Mouse (Mus musculus) olfactory bulb, adult 2 months (tissue): ENCODE measurements at regions not wholly inside any gene's neighbourhood (a gene's known extent, or its start where the extent isn't known, plus 50 kb on each side); places are given as distances from the start of the nearest gene placed in this dataset.

Experiments used
- H3K27ac ChIP-seq: fragments of 200-500 bp; 2 replicates; pipeline ENCODE4 v1.5.1; 2012; ENCODE audit warnings: low read depth, low read length; ENCODE audit not compliant: insufficient read depth
- H3K4me1 ChIP-seq: fragments of 200-500 bp; 2 replicates; pipeline ENCODE4 v1.6.1; 2012; ENCODE audit warnings: low read length; ENCODE audit not compliant: control insufficient read depth, insufficient read depth
- H3K4me3 ChIP-seq: fragments of 200-500 bp; 2 replicates; pipeline ENCODE4 v1.5.1; 2012; ENCODE audit warnings: mild to moderate bottlenecking, low read depth, low read length, moderate library complexity; ENCODE audit not compliant: insufficient read depth
- CTCF ChIP-seq: fragments of 200-500 bp; IDR thresholded peaks from 2 replicates; pipeline ENCODE4 v1.5.1; 2012; ENCODE audit warnings: low read depth, mild to moderate bottlenecking, low read length, moderate library complexity; ENCODE audit not compliant: insufficient read depth
- POLR2A ChIP-seq: fragments of 200-500 bp; IDR thresholded peaks from 2 replicates; pipeline ENCODE4 v1.6.1; 2012; ENCODE audit warnings: mild to moderate bottlenecking, low read depth, low read length, moderate library complexity; ENCODE audit not compliant: insufficient read depth
- WGBS: fragments of 180-500 bp; shearing (Covaris S2); methylation state at CpG from one replicate; pipeline ENCODE4 v1.1.7; 2018; 5-methylcytosine and 5-hydroxymethylcytosine counted together

DNA sequence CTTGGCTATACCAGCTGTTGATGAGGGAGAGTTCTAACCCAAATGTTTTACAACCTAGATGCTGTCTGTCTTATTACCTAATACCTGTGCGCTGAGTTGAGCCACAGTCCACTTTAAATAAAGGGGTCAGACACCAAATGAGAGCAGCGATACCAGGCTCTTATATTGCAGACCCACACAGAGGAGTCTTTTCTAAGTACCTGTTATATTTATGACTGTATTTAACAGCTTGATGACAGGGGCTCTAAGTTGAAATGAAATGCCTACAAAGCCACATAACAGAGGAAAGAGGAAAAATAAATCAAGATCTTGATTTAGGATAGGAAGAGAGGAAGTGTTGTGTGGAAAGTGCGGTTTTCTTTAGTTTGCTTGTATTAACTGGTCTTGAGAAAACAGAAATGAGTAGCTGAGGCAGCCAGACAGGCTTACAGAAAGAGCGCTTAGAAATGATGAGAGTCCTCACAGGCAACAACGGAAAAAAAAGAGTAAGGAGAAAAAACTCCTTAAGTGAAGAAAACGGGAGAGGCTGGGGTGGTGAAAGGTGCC, 281.6 kb upstream of the Pfn2 start:
- no peak overlapping the region for H3K4me3 ChIP-seq
- TF ChIP-seq POLR2A (no peak), CTCF (no peak)
- H3K4me1 ChIP-seq: no peaks in the 10 kb centered on the region
- 48% methylated on average over 6 of the region's 6 CpGs for WGBS
- no peak overlapping the region for H3K27ac ChIP-seq

DNA sequence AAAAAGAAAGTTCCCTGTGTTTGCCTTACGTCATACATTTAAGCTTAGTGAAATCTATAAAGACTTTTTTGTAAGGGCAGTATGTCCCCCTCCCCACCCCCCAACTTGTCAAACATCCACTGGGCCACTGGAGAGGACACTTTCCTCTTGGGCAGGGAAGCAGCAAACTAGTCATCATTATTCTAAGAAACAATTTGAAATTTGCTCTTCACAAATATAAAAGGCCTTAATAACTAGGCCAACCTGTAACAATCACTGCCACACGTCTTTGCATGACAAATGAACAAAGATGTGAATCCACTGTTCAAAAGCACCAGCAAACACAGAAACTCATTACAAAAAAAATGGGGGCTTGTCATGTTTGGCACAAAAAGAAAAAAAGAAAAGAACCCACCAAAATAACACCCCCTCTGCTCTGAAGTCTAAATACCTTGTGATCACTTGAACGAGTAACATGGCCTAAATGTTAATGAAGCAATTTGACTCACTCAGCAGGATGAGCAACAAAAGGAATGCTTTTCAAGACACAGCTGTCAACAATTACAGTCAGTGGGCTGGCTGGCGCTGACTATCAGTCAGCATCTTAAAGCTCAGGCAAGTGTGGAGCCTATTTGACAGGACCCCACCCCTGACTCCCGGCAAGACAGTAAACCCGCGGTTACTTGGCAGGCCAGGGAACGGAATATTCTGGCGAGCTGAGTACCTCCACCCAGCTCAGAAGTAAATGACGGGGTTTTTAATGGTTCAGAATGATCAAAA, 278.7 kb upstream of the Tsc22d2 start:
- Histone ChIP-seq H3K4me3 (no peak overlapping the region), H3K4me1 (no peaks in the 10 kb centered on the region), H3K27ac (no peak overlapping the region)
- WGBS: 58% methylated on average over 10 of the region's 10 CpGs
- TF ChIP-seq CTCF (no peak), POLR2A (no peak)

DNA sequence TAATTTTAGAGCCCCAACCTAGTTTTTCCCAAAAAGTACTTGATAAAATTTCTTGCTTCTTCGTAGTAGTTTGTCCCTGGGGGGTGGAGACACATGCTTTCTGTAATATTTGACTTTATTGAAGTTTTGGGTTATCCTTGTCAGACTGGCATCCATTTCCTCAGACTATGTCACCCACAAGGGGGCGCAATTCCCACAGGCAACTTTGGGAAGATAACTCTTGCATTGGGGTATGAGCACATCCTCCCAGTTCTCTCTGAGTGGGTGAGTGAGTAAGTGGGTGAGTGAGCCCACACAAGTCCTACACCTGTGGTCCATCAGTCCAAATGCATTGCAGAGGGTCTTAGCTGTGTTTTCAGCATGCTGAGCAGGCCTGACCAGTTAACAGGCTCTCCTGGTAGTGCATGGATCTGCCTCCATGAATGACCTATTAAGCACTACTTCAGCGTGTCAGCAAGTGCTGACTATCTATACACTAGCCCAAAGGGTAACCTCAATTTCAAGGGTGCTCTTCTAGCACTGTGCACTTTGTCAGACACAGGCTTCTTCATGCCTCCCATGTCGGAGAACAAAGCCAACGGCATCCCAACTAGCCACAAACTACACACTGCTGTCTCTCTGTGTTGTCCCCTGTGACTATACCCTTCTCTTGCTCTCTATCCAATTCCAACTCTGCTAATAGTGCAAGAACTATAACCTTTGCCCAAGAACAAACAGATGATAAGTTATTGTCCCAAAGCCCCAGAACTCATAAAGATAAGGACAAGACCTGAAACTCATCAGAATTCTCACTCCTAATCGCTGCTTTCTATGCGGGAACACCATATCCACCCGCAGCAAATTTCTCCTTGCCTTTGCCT, 275.6 kb upstream of the Tsc22d2 start:
- 80% methylated on average over 8 of the region's 8 CpGs for WGBS
- no peak overlapping the region for H3K4me3 ChIP-seq
- H3K27ac ChIP-seq: no peak overlapping the region
- H3K4me1 ChIP-seq: no peaks in the 10 kb centered on the region
- no peak for TF ChIP-seq POLR2A
- no peak for TF ChIP-seq CTCF

DNA sequence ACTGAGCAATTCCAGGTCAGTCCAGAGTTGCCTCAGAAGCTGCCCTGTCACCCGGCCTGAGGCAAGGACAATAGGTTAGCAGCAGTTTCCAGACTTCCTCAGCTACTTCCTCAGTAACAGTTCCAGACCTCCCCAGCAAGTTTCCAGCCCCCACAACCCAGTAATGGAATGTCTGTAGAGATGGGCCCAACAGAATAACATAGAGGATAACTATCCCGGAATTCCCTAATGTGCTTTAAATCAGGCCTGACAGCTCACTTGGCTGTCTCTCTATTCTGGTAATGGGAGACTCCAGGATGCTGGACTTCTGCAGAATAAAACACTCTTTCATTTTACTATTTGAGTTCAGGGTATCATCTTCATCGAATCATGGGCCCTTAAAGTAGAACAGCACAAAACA, 268.4 kb upstream of the Tsc22d2 start:
- no peak overlapping the region for H3K4me3 ChIP-seq
- WGBS: 69% methylated on average over 3 of the region's 3 CpGs
- H3K27ac ChIP-seq: no peak overlapping the region
- TF ChIP-seq CTCF (no peak), POLR2A (no peak)
- no peaks in the 10 kb centered on the region for H3K4me1 ChIP-seq

DNA sequence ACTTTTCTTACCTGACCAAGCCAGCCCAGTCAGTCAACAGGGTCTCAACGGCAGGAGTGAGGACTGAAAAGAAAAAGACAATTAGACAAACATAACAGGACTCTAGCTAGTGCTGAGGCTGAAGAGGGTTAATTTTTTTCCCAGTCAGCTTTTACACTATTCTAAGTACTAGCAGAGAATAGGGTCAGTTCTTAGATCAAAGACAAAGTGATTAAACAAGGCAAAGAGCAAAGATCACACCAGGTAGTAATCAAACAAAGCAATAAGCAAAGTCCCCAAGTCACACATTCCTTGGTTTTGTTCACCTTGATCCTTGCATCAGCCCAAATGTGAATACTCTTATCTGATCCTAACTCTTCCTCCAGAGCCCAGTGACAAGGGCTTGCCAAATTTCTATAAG, 267.8 kb upstream of the Tsc22d2 start:
- 55% methylated on average over 1 of the region's 1 CpGs for WGBS

DNA sequence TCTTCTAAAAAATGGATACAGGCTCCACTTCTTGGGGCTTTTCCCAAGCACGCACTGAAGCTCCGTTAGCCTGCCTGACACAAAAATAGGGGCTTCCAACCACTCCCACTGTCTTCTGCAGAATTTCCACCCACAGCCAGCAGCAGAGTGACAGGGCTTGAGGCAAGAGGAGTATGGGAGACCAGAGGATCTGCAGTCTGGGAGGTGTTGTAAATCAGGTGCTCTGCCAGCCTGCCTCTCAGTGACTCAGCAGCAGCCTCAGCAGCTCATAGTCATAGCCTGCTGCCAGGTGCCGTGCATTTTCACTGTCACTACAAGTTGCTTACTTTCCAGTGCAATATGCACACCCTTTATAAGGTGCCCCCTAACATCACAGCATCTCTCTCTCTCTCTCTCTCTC, 261.4 kb upstream of the Tsc22d2 start:
- Histone ChIP-seq H3K4me3 (no peak overlapping the region), H3K27ac (no peak overlapping the region), H3K4me1 (peaks cover 4% of the 10 kb centered on the region)
- no peak for TF ChIP-seq CTCF
- no peak for TF ChIP-seq POLR2A
- WGBS: 40% methylated on average over 3 of the region's 3 CpGs

More for the DNA sequence above, 267.8 kb upstream of the Tsc22d2 start:
- no peak for TF ChIP-seq POLR2A
- no peak for TF ChIP-seq CTCF
- Histone ChIP-seq H3K4me1 (no peaks in the 10 kb centered on the region), H3K4me3 (no peak overlapping the region), H3K27ac (no peak overlapping the region)

DNA sequence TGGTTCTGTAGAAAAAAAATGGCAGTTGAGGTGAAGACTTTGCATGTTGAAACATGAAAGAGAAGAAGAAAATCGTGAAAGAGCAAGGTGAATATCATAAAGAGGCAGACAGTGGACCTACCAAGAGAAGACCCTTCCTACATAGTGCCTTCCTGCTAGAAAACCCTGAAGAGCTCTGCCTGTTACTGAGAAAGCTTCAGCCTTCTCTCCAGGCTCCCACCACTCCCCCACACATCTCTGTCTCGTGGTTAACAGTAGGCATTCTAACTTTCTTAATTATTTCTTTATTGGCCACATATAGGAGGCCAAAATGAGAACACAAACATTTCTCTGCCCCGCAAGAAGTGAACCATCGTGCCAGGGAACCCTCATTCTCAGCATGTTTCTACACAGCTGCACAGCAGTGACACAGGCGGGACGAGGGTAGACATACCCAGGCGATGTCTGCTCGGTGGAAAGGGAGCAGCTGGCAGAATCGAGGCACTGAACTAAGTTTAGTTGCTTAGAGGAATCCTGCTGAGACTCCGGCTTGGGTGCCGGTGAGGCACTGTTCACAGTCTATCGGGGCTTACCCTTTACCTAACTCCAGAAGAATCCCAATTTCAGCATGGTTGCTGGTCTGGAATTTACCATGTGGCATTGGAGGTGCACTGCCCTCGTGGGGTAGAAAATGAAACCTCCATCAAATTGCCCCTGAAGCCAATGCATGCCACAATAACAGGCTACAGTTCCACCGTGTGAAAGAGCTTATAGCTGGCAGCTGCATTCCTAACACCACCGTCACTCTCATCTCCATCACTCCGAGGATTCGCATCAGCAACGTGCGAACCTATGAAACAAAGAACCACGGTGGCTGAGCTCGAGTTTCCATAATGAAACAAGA, 260.4 kb upstream of the Tsc22d2 start:
- Histone ChIP-seq H3K27ac (no peak overlapping the region), H3K4me3 (no peak overlapping the region), H3K4me1 (peaks cover 4% of the 10 kb centered on the region)
- TF ChIP-seq POLR2A (no peak), CTCF (no peak)
- WGBS: 54% methylated on average over 21 of the region's 21 CpGs

DNA sequence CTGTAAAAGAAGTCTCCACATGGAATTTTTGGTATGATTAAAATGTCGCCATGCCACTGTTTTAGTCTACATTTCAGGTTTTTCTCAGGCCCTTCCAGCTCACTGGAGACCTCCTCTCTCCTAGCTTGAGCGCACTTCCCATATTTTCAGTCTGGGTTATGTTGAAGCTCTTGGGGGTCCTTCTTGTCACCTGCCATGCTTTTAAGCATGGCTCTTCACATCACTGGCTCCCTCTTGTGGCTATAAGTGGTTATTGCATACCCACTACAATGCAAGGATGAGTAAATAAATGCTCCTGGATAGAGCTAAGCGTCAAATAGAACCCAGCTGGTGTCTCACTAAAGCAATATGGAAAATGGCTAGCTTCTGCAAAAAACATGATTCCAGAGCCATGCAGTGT, 255.1 kb upstream of the Tsc22d2 start:
- 61% methylated on average over 3 of the region's 3 CpGs for WGBS
- Histone ChIP-seq H3K4me1 (no peaks in the 10 kb centered on the region), H3K27ac (no peak overlapping the region), H3K4me3 (no peak overlapping the region)
- TF ChIP-seq POLR2A: no peak
- no peak for TF ChIP-seq CTCF
